Mouse (Mus musculus) forebrain, embryonic 15.5 days (tissue): ENCODE results near the gene Acads. TPM values are rescaled to one million over a fixed set of nuclear protein-coding genes. Genes with fewer than 3 reads are reported as not detected.
A peak's percentile ranks its signal among the peaks of the same experiment; 100 is the strongest.
"Not testable (repeated sequence)": the region's sequence is repeated elsewhere in the genome, so short reads cannot be mapped to it uniquely, and the experiment has no call there.

Experiments used
- ATAC-seq: fragments of 200-750 bp; cut with Nextera tagmentation; replicated peaks from 2 replicates; pipeline ENCODE4 v1.8.0; 2017; ENCODE audit warnings: mild to moderate bottlenecking, moderate TSS enrichment, moderate library complexity
- H3K27ac ChIP-seq: fragments of 300-500 bp; sonication (generic); replicated peaks from 2 replicates; pipeline ENCODE4 v1.5.1; 2015; ENCODE audit warnings: mild to moderate bottlenecking, inconsistent platforms
- H3K27me3 ChIP-seq: fragments of 300-500 bp; sonication (generic); 2 replicates; pipeline ENCODE4 v1.6.1; 2015; ENCODE audit warnings: inconsistent platforms
- H3K36me3 ChIP-seq: fragments of 300-500 bp; sonication (generic); 2 replicates; pipeline ENCODE4 v1.6.1; 2015; ENCODE audit warnings: mild to moderate bottlenecking, inconsistent platforms
- H3K4me1 ChIP-seq: fragments of 300-500 bp; sonication (generic); 2 replicates; pipeline ENCODE4 v1.6.1; 2015; ENCODE audit warnings: inconsistent platforms
- H3K4me2 ChIP-seq: fragments of 300-500 bp; sonication (generic); replicated peaks from 2 replicates; pipeline ENCODE4 v1.6.1; 2015; ENCODE audit warnings: mild to moderate bottlenecking, inconsistent platforms
- H3K4me3 ChIP-seq: fragments of 300-500 bp; sonication (generic); 2 replicates; pipeline ENCODE4 v1.5.1; 2015; ENCODE audit warnings: mild to moderate bottlenecking, inconsistent platforms
- H3K9ac ChIP-seq: fragments of 300-500 bp; sonication (generic); replicated peaks from 2 replicates; pipeline ENCODE4 v1.6.1; 2015; ENCODE audit warnings: mild to moderate bottlenecking, inconsistent platforms
- H3K9me3 ChIP-seq: fragments of 300-500 bp; sonication (generic); 2 replicates; pipeline ENCODE4 v1.6.1; 2016; ENCODE audit warnings: inconsistent platforms
- WGBS: fragments of 180-500 bp; shearing (Covaris S2); methylation state at CpG from one replicate; pipeline ENCODE4 v1.1.7; 2015; ENCODE audit warnings: mixed read lengths; 5-methylcytosine and 5-hydroxymethylcytosine counted together
- polyA plus RNA-seq: library from polyadenylated mRNA; unstranded; fragments of >200 nt; fragmentation: Nextera tagmentation; extraction: Ambion mirVana; gene quantifications from 2 replicates; pipeline ENCODE4 v1.2.1, GENCODE M21; 2015

Gene Acads
- polyA plus RNA-seq, 1 experiment from 2014 or later = 24.1 TPM

- Histone ChIP-seq H3K27me3 (no peaks in the 10 kb centered on the region), H3K4me2 (peak within 1 kb of the TSS; percentile 93), H3K9ac (peak within 1 kb of the TSS; percentile 93), H3K9me3 (no peaks in the 10 kb centered on the region), H3K4me3 (peak within 1 kb of the TSS; percentile 83), H3K36me3 (no peaks in the 10 kb centered on the region), H3K4me1 (peaks cover 44% of the 10 kb centered on the region), H3K27ac (peak within 1 kb of the TSS; percentile 97)
- WGBS = 0% methylated on average over 74 of the region's 78 CpGs
- ATAC-seq = peak; percentile 98
Measured at GRCm38 (mm10) chr5:115158040-115158983, 39.2 kb upstream of the Acads start, which contains the start of gene Mlec. Mlec (minus strand) TSS chr5:115158179.

- Histone ChIP-seq H3K9me3 (no peaks in the 10 kb centered on the region), H3K4me1 (peaks cover 44% of the 10 kb centered on the region), H3K27me3 (no peaks in the 10 kb centered on the region), H3K27ac (peak overlapping the region; percentile 97; the same call in 1 of the 2 replicates), H3K4me2 (peak overlapping the region; percentile 93), H3K9ac (peak overlapping the region; percentile 93), H3K36me3 (no peaks in the 10 kb centered on the region), H3K4me3 (peak overlapping the region; percentile 83)
- no peak for ATAC-seq
- 1% methylated on average over 26 of the region's 26 CpGs for WGBS
Measured at GRCm38 (mm10) chr5:115156933-115157589, 37.9 kb upstream of the Acads start.

DNA sequence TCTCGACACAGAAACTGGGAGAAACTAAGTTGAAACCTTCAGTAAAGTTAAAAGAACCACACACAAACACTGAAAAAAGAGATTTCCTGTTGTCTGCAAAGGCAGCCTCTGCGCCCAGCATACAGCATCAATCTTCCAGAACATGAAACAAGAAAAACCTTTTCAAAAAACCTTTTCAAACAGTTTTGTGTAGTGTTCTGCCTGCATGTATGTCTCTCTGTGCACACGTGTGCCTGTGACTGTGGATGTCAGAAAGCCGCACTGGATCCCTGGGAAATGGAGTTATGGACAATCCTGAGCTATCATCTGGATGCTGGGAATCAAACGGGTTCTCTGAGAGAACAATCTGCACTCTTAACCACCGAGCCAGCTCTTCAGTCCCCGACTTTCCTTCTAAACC, 37.3 kb upstream of the Acads start:
- no peak overlapping the region for H3K27ac ChIP-seq
- ATAC-seq = no peak
- H3K4me3 ChIP-seq = peak overlapping the region; percentile 83; the same call in 1 of the 2 replicates
- H3K4me1 ChIP-seq = peaks cover 44% of the 10 kb centered on the region
- peak overlapping the region; percentile 93; the same call in 1 of the 2 replicates for H3K9ac ChIP-seq
- 64% methylated on average over 7 of the region's 7 CpGs for WGBS
- no peaks in the 10 kb centered on the region for H3K36me3 ChIP-seq
- no peaks in the 10 kb centered on the region for H3K27me3 ChIP-seq
- H3K9me3 ChIP-seq = no peaks in the 10 kb centered on the region
- peak overlapping the region; percentile 93 for H3K4me2 ChIP-seq

DNA sequence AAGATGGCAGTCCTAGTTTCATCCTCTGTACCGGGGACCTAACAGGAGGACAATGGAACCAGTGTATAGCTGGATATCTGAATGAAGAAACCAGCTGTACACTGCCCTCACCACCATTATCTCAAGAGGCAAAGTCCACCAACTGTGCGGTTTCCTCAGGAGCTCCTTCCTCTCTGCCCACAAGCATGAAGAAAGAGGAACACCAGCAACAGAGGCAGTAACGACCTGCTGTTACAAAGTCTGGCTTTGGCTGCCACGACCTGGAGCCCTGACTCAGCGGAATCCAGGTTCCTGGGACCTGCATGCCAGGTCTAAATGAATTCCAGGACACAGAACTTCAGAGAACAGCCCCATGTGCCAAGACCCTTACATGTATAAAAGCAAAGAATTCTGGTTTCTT, 36.7 kb upstream of the Acads start:
- 0 out of 2 replicates have a peak overlapping the region, but pooled peaks have one; percentile 3 for H3K4me3 ChIP-seq
- peak overlapping the region; percentile 93 for H3K4me2 ChIP-seq
- no peaks in the 10 kb centered on the region for H3K27me3 ChIP-seq
- H3K36me3 ChIP-seq = peaks cover 1% of the 10 kb centered on the region
- H3K4me1 ChIP-seq = peaks cover 44% of the 10 kb centered on the region
- no peaks in the 10 kb centered on the region for H3K9me3 ChIP-seq
- no peak overlapping the region for H3K27ac ChIP-seq
- peak overlapping the region; percentile 29; the same call in 1 of the 2 replicates for H3K9ac ChIP-seq
- ATAC-seq = no peak
- 38% methylated on average over 5 of the region's 5 CpGs for WGBS

GRCm38 (mm10) chr5:115155156-115155631, 36.0 kb upstream of the Acads start:
- WGBS = 72% methylated on average over 13 of the region's 13 CpGs
- Histone ChIP-seq H3K4me2 (peak overlapping the region; percentile 93; the same call in 1 of the 2 replicates), H3K9me3 (no peaks in the 10 kb centered on the region), H3K27me3 (no peaks in the 10 kb centered on the region), H3K4me1 (peaks cover 44% of the 10 kb centered on the region), H3K36me3 (peaks cover 7% of the 10 kb centered on the region), H3K9ac (peak overlapping the region; percentile 16; the same call in 1 of the 2 replicates), H3K27ac (no peak overlapping the region), H3K4me3 (no peak overlapping the region)
- no peak for ATAC-seq

DNA sequence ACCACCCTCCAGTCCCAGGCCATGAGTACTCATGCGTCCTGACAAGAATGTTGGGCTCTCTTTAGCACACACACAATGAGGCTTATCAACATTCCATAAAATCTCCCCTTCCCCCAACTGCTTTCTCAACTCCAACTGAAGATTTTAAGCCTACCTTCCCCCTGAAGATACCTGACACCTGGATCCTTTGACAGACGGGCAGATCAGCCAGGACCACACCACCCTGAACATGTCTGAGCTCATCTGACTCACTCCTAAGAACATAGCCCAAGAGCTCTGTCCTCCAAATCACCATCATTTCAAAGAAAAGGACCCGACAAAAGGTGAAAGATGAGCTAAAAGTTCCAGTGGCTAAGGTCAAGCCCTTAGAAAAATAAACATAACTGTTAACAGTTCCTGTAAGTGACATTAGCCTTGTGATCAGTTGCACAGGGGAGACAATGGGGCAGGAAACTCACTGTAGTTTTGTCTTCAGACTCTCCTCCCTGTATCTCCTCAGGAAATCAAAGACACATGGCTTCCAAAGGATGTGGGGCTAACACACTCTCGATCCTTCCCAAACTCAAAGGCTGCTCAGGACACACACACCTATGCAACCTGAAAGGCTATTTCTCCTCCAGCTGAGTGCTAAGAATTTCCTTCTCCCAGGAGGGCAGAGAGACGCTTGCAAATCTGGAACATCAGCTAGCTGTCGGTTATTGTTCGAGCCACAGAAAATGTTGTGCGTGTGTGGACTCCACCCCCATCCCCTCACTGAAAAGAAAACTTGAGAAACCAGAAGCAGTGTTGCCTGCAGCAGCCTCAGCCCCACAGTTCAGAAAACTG, 33.2 kb upstream of the Acads start:
- Histone ChIP-seq H3K4me2 (no peak overlapping the region), H3K4me1 (peaks cover 36% of the 10 kb centered on the region), H3K9ac (no peak overlapping the region), H3K4me3 (no peak overlapping the region), H3K27me3 (no peaks in the 10 kb centered on the region), H3K27ac (no peak overlapping the region), H3K9me3 (no peaks in the 10 kb centered on the region), H3K36me3 (peaks cover 30% of the 10 kb centered on the region)
- no peak for ATAC-seq
- WGBS = 72% methylated on average over 8 of the region's 8 CpGs

DNA sequence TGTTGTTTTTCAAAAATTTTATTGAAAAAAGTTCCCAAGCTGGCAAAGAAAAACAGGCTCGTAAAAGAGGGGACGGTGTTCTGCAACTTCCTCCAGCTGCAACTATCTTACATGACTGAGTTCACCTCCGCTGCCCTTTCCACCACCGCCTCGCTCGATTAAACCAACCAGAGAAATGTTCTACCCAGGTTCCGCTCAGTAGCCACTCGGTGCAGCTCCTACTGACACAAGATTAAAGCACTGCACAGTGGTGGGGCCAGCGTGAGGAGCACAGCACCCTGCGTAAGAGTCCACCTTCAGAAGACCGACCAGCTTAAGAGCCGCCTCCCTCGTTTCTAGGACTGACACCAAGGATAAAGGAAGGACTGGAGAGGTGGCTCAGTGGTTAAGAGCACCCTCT, 32.3 kb upstream of the Acads start:
- WGBS = 85% methylated on average over 13 of the region's 13 CpGs
- Histone ChIP-seq H3K36me3 (peaks cover 39% of the 10 kb centered on the region), H3K9ac (no peak overlapping the region), H3K27ac (no peak overlapping the region), H3K27me3 (no peaks in the 10 kb centered on the region), H3K4me2 (no peak overlapping the region), H3K4me1 (peaks cover 27% of the 10 kb centered on the region), H3K4me3 (no peak overlapping the region), H3K9me3 (no peaks in the 10 kb centered on the region)
- ATAC-seq = no peak

- no peak for ATAC-seq
- 86% methylated on average over 5 of the region's 5 CpGs for WGBS
- no peak overlapping the region for H3K9ac ChIP-seq
- H3K9me3 ChIP-seq = no peaks in the 10 kb centered on the region
- peaks cover 42% of the 10 kb centered on the region for H3K36me3 ChIP-seq
- no peaks in the 10 kb centered on the region for H3K27me3 ChIP-seq
- no peak overlapping the region for H3K4me3 ChIP-seq
- H3K4me2 ChIP-seq = no peak overlapping the region
- H3K4me1 ChIP-seq = peaks cover 22% of the 10 kb centered on the region
- no peak overlapping the region for H3K27ac ChIP-seq
Measured at GRCm38 (mm10) chr5:115150991-115151390, 31.8 kb upstream of the Acads start.

DNA sequence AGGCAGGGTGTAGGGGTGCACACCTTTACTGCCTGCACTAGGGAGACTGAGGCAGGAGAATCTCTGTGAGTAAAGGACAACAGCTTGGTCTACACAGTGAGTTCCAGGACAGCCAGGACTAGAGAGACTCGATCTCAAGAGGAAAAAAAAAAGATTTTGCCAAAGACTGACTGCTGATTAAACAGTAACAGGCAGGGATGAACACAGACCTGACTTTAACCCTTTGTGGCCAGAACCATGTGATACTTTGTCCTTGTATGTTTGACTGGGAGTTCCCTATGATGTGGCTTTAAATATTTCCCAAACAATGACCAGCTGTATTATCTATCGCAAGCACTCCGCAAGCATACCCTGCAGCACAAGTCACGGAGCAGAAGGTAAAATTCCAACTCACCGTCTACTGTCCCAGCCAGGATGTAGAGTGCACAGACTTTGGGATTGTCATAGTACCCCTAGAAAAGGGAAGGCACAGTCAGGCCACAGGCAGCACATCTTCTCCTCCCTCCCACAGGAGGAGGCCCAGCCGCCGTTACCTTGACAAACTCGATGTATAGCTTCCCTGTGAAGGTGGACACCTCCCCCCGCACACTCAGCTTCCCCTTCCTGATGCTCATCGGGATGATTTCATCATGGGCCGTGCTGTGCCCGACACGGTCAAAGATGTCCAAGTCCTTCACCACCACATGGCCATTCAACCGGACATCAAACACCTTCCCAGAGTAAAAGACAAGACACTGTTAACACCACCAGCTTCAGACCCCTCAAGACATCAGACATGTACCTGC, 30.7 kb upstream of the Acads start:
- no peak overlapping the region for H3K9ac ChIP-seq
- no peaks in the 10 kb centered on the region for H3K27me3 ChIP-seq
- H3K4me1 ChIP-seq = peaks cover 11% of the 10 kb centered on the region
- no peak overlapping the region for H3K4me2 ChIP-seq
- H3K27ac ChIP-seq = no peak overlapping the region
- no peak for ATAC-seq
- no peaks in the 10 kb centered on the region for H3K9me3 ChIP-seq
- WGBS = 94% methylated on average over 14 of the region's 14 CpGs
- H3K36me3 ChIP-seq = peaks cover 42% of the 10 kb centered on the region
- H3K4me3 ChIP-seq = no peak overlapping the region

DNA sequence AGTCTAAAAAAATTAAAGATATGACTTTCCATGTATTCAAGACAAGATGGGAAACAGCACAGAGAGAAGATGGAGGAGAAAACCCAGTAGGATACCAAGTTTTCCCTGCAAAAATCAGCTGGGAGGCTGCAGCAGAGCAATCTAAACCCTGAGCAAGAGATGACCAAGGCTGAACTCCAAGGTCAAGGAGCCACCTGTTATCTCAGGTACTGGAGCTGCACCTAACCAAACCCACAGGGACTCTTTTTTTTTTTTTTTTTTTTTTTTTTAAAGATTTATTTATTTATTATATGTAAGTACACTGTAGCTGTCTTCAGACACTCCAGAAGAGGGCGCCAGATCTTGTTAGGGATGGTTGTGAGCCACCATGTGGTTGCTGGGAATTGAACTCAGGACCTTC, 29.7 kb upstream of the Acads start:
- not testable (repeated sequence) for H3K9me3 ChIP-seq, H3K27ac ChIP-seq, H3K4me1 ChIP-seq, H3K9ac ChIP-seq, H3K4me2 ChIP-seq, ATAC-seq, H3K4me3 ChIP-seq, H3K27me3 ChIP-seq
- H3K36me3 ChIP-seq = peaks cover 42% of the 10 kb centered on the region
- no CpG with 5 or more reads among the region's 1 CpGs for WGBS

DNA sequence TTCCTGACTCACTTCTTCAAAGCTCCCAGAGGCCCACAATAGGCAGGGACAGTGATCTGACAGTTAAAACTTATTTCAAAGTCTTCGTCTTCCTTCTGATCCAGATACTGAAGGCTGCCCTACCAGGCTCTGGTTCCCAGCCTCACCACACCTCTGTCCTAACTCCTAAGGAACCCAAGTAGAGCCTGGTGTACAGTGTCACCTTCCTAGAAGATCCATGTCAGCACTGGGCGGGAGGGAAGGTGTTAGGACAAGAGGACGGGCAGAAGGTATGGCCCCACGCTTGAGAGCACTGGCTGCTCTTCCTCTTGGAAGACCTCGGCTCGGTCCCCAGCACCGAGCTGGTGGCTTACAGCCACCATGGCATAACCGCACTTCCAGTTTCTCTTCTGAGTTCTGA, 29.2 kb upstream of the Acads start:
- Histone ChIP-seq H3K9ac (no peak overlapping the region), H3K4me2 (no peak overlapping the region), H3K9me3 (no peaks in the 10 kb centered on the region), H3K27ac (no peak overlapping the region), H3K4me3 (no peak overlapping the region), H3K4me1 (peaks cover 10% of the 10 kb centered on the region), H3K27me3 (no peaks in the 10 kb centered on the region), H3K36me3 (peaks cover 42% of the 10 kb centered on the region)
- ATAC-seq = no peak
- 94% methylated on average over 8 of the region's 8 CpGs for WGBS
